Mouse (Mus musculus) c-Kit-positive CD71-negative TER-119-negative erythroid progenitor cells, embryonic 14.5 days (primary cell): ENCODE measurements around the gene Ncr1.
"Not testable (repeated sequence)": the region's sequence is repeated elsewhere in the genome, so short reads cannot be mapped to it uniquely, and the experiment has no call there.

Source experiments
- DNase-seq: peaks from one replicate; pipeline ENCODE4 v3.0.0-alpha.2; 2013; ENCODE audit warnings: low read depth

The Ncr1 gene

DNA sequence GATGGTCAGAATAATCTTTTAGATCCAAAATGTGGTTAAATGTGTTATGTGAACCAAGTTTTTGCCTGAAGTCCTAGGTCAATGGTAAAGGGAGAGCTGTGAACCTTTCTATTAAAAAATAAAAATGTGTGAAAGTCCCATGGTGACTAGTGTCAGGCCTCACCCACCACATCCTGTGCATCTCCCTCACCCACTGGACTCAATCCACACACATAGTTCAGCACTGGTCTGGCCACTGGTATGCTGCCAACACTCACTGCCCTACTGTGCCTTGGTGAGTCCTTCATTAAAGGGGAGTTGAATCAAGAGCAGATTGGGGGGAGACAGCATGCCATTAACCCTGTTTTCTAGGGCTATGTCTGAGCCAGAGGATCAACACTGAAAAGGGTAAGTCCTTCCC lies at the start of gene Ncr1:
Gene Ncr1 (plus strand): TSS at position 216 of the 400 bp plus-strand sequence.
- no peak for DNase-seq

DNA sequence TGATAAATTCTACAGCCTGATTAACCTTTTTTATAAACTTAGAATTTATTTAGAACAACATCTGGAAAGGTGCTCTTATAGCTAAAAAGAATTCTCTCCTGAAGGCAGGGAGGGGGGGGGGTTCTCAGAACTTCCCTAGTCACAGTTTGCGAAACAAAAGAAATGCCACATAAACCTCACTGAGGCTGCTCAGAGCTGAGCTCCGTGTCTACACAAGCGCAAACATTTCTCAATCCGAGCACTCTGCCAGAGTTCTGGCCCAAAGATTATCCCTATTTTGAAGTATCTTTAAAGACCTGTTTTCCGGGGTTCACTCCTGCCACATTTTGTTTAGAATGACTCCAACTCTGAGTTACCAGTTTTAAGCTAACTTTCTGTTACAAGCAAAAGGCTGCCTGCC lies 44.9 kb upstream of the Ncr1 start:
- DNase-seq, result no peak

GRCm38 (mm10) chr7:4297189-4297588 lies 40.3 kb upstream of the Ncr1 start:
- DNase-seq, result peak; percentile 17

DNA sequence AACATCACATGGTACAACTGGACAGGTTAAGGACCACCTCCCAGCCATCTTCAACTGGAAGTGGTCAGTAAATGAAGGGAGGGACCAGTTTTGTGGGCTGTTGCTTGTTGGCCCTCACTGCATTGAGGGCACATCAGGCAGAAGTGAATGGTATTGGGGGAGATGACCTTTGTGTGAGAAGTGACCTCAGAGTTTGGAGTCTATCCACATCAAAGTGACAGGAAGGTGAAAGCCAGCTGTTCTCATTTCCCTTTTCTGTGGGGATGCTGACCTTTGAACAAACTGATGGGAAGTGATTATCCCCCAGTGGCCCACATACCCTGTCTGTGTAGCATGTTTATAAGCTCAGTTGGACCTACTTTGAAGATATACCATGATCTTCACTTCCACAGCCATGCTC lies 37.4 kb upstream of the Ncr1 start:
- no peak for DNase-seq

GRCm38 (mm10) chr7:4303457-4303856 lies 34.1 kb upstream of the Ncr1 start:
- DNase-seq, result no peak

DNA sequence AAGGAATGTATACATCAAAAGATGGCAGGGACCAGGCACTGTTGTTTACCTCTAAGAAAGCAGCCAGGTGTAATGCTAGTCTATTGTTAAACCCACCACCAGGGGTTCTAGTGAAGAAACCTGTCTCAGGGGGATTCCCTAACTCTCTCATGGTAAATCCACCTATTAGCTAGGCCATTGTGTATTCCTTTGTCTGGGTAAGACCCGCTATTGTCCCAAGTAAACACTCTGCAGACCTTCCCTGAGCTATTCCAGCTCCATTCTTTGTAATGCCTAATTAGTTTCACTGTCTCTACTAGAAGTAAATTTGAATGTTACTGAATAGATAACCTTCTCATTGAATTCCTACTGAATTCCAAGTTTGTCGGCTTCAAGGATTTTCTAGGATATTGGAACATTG lies 24.4 kb upstream of the Ncr1 start:
- not testable (repeated sequence) for DNase-seq

DNA sequence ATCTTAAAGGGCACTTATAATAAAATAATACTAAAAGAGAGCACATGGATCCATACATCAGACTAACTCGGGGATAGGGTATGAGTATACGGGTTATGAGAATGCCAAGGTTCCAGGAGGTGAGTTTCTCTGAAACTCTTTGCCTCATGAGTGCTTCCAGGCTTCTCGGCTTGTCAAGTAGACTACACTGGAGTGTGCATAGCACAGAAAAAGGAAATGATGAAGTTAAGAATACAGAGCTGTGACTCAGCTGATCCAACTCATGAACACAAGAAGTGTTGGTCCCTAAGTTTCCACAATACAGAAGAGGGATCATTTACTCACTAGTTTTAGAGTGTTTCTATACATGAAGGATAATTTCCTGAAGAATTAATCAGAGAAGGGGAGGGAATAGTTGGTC lies 24.0 kb upstream of the Ncr1 start:
- DNase-seq, result not testable (repeated sequence)

- DNase-seq, result no peak
Observed at GRCm38 (mm10) chr7:4323301-4323700, 14.2 kb upstream of the Ncr1 start.

DNA sequence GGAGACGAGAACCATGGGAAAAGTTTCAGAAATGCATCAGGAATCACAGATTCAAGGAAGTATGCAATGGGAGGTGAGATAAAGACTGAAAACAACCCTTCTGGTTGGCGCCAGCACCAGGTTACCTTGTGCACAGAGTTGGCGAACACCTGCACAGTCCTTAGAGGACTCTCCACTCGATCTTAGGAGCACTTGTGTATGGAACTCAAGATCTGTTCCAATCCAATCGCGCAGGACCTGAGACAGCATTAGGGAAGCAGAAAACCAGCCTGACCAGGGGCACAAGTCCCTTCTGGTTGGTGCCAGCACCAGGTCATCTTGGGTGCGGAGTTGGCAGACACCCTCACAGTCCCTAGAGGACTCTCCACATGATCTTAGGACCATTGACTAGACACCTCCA lies 36.0 kb downstream of the Ncr1 start:
- no peak for DNase-seq
